Mouse (Mus musculus): ENCODE results near the gene Spin2g. TPM values are rescaled to one million over a fixed set of nuclear protein-coding genes. Genes with fewer than 3 reads are reported as not detected.
"Not testable (repeated sequence)": the region's sequence is repeated elsewhere in the genome, so short reads cannot be mapped to it uniquely, and the experiment has no call there.

Gene Spin2g
- total RNA-seq (2022): not detected

DNA sequence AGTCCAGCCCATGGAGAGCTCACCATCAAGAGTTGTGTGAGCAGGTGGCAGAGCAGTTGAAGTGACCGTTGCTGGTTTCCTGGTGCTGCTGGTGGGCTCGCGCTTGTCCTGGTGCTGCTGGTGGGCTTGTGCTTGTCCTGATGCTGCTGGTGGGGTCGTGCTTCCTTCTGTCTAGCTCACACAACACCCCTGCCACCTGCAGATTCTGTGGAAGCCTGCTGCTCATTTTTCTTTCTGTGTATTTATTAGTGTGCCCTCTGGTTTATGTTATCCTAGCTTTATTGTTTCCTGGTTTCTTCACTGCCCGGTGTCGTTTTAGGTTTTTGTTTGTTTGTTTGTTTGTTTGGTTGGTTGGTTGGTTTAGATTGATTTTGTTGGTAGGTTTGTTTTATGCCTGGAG, at the start of gene Spin2g:
Gene Spin2g (minus strand): TSS at position 101 of the 400 bp plus-strand sequence.
- not testable (repeated sequence) for DNase-seq (ENCODE audit: low spot score)

Other genes starting within 250 kb of the Spin2g start
- gene Btbd35f9, start 77.2 kb downstream of the Spin2g start, total RNA-seq (2022): not detected
- gene Btbd35f8, start 211.8 kb upstream of the Spin2g start, total RNA-seq (2022): not detected